Mouse (Mus musculus) olfactory bulb, adult 2 months (tissue): ENCODE results near the gene Spata31d1b. TPM values are rescaled to one million over a fixed set of nuclear protein-coding genes. Genes with fewer than 3 reads are reported as not detected.
"Not testable (repeated sequence)": the region's sequence is repeated elsewhere in the genome, so short reads cannot be mapped to it uniquely, and the experiment has no call there.

Experiments used
- H3K27ac ChIP-seq: fragments of 200-500 bp; 2 replicates; pipeline ENCODE4 v1.5.1; 2012; ENCODE audit warnings: low read depth, low read length; ENCODE audit not compliant: insufficient read depth
- H3K4me1 ChIP-seq: fragments of 200-500 bp; 2 replicates; pipeline ENCODE4 v1.6.1; 2012; ENCODE audit warnings: low read length; ENCODE audit not compliant: control insufficient read depth, insufficient read depth
- H3K4me3 ChIP-seq: fragments of 200-500 bp; 2 replicates; pipeline ENCODE4 v1.5.1; 2012; ENCODE audit warnings: mild to moderate bottlenecking, low read depth, low read length, moderate library complexity; ENCODE audit not compliant: insufficient read depth
- CTCF ChIP-seq: fragments of 200-500 bp; IDR thresholded peaks from 2 replicates; pipeline ENCODE4 v1.5.1; 2012; ENCODE audit warnings: low read depth, mild to moderate bottlenecking, low read length, moderate library complexity; ENCODE audit not compliant: insufficient read depth
- POLR2A ChIP-seq: fragments of 200-500 bp; IDR thresholded peaks from 2 replicates; pipeline ENCODE4 v1.6.1; 2012; ENCODE audit warnings: mild to moderate bottlenecking, low read depth, low read length, moderate library complexity; ENCODE audit not compliant: insufficient read depth
- WGBS: fragments of 180-500 bp; shearing (Covaris S2); methylation state at CpG from one replicate; pipeline ENCODE4 v1.1.7; 2018; 5-methylcytosine and 5-hydroxymethylcytosine counted together
- polyA plus RNA-seq: library from polyadenylated mRNA; stranded (reverse); fragments of >200 nt; gene quantifications from 2 replicates; pipeline ENCODE4 v1.2.4, GENCODE M21; 2012; ENCODE audit warnings: low replicate concordance; ENCODE audit not compliant: missing spikeins, insufficient read depth, insufficient read length

Spata31d1b gene
- polyA plus RNA-seq, 1 experiment, result not detected

DNA sequence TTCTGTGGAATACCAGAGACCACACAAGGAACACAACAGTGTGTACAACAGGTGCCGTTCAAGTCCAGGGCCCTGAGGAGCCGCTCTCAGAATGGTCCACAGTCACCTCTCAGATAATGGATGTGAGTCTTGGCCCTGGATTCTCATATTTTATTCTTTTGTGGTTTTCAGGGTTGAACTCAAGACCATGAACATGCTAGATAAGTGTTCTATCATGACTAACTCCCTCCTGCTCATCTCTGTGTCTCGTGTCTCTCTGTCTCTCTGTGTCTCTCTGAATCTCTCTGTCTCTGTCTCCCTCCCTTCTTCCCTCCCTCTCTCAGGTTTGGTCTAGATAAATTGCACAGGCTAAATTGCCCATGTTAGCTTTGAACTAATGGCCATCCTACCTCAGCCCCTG, 22.2 kb upstream of the Spata31d1b start:
- TF ChIP-seq CTCF (no peak), POLR2A (no peak)
- WGBS, result 94% methylated on average over 3 of the region's 3 CpGs
- Histone ChIP-seq H3K4me1 (no peaks in the 10 kb centered on the region), H3K27ac (no peak overlapping the region), H3K4me3 (no peak overlapping the region)

DNA sequence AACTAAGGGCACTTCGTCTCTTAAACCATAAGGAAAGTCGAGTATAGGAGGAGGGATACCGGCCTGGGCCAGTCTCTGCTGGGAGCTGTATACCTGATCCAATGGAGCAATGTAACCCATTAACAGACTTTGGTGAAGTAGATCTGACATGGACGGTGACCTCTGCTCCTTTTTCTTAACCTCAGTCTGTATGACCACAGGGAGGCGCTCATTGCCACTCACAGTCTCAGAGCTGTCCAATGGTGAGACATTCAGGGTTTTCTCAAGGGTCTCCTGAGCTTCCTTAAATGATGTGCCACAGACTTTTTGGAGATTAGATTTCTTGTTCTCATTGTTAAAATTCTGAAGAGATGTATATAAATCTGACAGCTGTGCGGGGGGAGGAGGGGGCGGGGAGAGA, 21.5 kb upstream of the Spata31d1b start:
- TF ChIP-seq CTCF (no peak), POLR2A (no peak)
- Histone ChIP-seq H3K4me3 (no peak overlapping the region), H3K4me1 (no peaks in the 10 kb centered on the region), H3K27ac (no peak overlapping the region)
- 83% methylated on average over 7 of the region's 7 CpGs for WGBS

DNA sequence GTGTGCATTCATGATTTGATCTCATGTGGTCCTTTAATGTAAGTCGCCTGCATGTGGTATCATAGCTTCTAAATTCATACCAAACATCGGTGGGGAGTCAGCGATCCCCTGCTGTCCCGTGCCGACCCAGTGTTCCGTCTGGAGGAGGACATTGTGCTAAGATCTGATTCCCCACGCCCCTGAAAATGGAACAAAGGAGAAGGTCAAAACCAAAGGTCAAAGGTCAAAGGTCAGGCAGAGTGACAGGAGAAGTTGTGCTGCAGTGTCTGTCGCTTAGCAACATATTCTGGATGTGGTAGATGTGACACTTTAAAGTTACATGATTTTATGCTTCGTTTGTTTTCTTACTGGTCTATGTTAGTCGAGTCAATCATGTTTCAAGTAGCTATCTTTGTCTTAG, 20.6 kb upstream of the Spata31d1b start:
- Histone ChIP-seq H3K4me1 (no peaks in the 10 kb centered on the region), H3K27ac (no peak overlapping the region), H3K4me3 (no peak overlapping the region)
- 55% methylated on average over 10 of the region's 10 CpGs for WGBS
- TF ChIP-seq CTCF (no peak), POLR2A (no peak)

DNA sequence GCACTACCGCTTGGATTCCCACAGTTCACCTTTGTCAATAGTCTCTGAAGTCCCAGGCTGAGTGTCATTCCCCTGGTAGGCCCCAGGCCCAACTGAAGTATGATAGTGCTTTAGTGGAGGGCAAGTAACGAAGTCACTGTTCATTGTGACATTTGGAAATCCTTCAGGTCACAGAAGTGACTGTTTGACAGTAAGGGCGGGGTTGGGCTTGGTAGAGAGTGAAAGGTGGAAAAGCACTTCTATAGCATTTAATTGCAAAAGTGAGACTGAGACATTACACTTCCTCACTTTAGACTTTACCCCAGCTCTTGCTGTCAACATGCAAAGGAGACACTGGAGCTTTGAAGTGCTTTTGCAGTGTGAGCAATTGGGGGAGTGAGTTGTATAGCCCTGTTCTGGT, 18.1 kb upstream of the Spata31d1b start, which contains the start of gene 4921517D22Rik:
Gene 4921517D22Rik, minus strand, starts transcription at position 101 of the 400 bp plus-strand sequence.
- TF ChIP-seq CTCF, result no peak
- TF ChIP-seq POLR2A, result no peak
- WGBS, result 94% methylated on average over 3 of the region's 3 CpGs

DNA sequence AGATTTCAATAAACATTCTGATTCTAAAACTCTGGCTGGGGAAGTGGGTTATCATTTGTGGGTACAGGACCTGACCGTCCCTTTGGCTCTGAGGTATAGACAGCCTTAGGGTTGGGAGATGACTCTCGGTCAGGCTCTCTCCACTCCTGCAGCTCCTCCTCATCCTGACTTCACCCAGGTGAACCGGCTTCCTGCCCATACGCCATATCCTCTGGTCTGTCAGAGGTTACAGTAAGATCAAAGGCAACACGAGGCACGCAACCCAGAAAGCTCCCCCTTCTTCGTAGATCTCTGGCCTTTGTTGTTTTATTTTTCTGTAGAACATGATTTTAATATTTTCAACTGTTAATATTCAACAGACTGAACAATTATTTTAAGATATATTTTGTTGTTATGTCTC, 16.3 kb upstream of the Spata31d1b start:
- 95% methylated on average over 7 of the region's 7 CpGs for WGBS
- Histone ChIP-seq H3K27ac (no peak overlapping the region), H3K4me1 (no peaks in the 10 kb centered on the region), H3K4me3 (no peak overlapping the region)
- no peak for TF ChIP-seq CTCF
- TF ChIP-seq POLR2A, result no peak

More for the DNA sequence above, 18.1 kb upstream of the Spata31d1b start, which contains the start of gene 4921517D22Rik:
- no peaks in the 10 kb centered on the region for H3K4me1 ChIP-seq
- no peak within 1 kb of the TSS for H3K4me3 ChIP-seq
- no peak within 1 kb of the TSS for H3K27ac ChIP-seq

DNA sequence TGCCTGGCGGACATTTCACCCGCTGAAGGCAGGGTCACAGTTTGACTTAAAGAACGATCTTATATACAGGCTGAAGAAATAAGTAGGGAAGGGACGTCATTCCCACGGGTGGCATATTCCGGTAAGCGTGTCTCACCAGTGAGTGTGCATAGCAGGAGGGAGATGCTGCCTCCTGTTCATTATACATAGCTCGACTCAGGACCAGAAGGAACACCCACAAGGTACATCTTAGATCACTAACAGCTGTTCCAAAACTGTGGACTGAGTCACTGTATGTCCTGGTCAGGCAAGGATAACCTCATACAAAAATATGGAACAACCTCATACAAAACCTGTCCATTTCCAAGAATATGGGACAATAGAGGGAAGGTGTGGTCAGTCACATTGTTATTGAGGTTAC, 13.0 kb upstream of the Spata31d1b start:
- 85% methylated on average over 8 of the region's 8 CpGs for whole genome bisulfite sequencing
- Histone ChIP-seq H3K4me3 (no peak overlapping the region), H3K27ac (no peak overlapping the region), H3K4me1 (no peaks in the 10 kb centered on the region)
- TF ChIP-seq CTCF, result no peak
- TF ChIP-seq POLR2A, result no peak

DNA sequence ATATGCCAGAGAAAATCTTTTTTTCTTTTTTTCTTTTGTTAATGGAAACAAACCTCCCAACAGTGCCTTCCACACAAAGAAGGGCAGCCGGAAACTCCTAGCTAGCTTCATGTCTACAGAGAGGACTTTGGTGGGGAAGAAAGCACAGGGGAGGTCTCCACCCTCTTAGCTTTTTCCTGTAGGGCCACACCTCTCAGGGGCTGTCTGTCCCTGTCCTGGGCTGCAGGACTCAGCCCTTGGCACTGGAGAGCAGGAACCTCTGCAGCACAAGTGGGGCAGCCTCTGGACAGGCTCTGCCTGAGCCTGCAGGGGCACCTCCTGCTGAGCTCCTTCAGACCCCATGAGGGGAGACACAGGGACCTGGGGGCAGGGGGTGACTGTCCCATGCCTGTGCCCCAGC, 11.9 kb upstream of the Spata31d1b start:
- not testable (repeated sequence) for H3K27ac ChIP-seq, H3K4me3 ChIP-seq, H3K4me1 ChIP-seq
- WGBS, result 71% methylated on average over 1 of the region's 1 CpGs

DNA sequence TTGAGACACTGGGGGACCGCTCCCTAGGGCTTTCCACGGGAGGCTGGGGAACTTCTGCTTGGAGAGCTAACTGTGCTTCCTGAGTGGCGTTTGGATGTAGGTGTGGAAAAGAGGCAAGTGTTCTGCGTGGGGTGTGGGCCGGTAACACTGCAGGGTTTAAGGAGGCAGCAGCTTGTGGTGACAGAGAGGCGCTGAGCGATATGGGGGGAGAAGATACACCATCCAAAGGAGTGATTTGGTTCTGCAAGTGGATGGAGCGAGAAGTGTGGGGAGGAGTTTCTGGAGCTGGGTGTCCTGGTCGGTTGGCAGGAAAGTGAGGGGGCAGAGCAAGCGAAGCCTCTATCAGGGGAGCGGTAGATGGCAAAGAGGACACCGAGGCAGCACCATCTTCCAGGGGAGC, 8.6 kb upstream of the Spata31d1b start:
- TF ChIP-seq CTCF (no peak), POLR2A (no peak)
- 69% methylated on average over 12 of the region's 12 CpGs for WGBS

DNA sequence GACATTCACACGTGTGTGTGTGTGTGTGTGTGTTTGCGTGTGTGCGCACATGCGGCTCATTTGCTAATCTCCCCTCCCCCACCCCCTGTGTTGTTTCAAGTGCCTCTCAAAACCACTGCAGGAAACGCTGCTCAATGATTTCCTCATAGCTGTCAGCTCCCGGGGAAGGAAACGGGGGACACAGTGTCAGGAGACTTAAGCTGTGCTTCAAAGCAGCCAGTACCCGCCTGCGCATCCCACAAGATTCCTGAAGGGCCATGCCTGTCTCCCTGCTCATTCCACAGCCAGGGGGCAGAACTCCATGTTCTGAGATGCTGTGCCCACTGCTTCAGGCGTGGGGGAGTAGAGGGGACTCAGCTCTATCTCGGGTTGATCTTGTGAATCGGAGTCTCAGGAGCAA, 7.5 kb upstream of the Spata31d1b start:
- Histone ChIP-seq H3K4me3 (no peak overlapping the region), H3K4me1 (no peaks in the 10 kb centered on the region), H3K27ac (no peak overlapping the region)
- WGBS, result 56% methylated on average over 12 of the region's 12 CpGs
- TF ChIP-seq POLR2A, result no peak
- no peak for TF ChIP-seq CTCF

More for the DNA sequence above, 8.6 kb upstream of the Spata31d1b start:
- H3K27ac ChIP-seq, result no peak overlapping the region
- no peaks in the 10 kb centered on the region for H3K4me1 ChIP-seq
- H3K4me3 ChIP-seq, result no peak overlapping the region

DNA sequence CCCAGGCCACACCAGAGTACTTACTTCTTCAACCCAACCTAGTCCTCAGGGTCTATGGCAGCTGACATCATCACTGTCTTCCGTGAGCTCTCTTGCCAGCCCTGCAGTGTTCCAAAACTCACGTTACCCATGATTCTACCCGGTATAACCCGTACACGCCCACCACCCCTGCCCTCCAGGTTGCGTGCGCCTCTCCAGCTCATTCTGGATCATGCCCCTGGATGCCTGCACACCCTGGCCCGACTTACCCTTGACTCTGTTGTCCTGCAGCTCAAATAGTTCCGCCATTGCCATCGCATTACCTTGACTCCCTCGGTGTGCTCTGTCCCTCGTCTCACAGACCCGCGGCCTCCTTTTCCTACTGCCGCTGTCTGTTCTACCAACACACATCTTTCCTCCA, 1.9 kb upstream of the Spata31d1b start, which contains the start of gene Spata31d1a:
Gene Spata31d1a, minus strand, starts transcription at position 101 of the 400 bp plus-strand sequence.
- Histone ChIP-seq H3K4me1 (no peaks in the 10 kb centered on the region), H3K27ac (no peak within 1 kb of the TSS), H3K4me3 (no peak within 1 kb of the TSS)
- WGBS, result 92% methylated on average over 15 of the region's 15 CpGs
- 0 out of 2 replicates have a peak, but pooled peaks have one; percentile 8 for TF ChIP-seq CTCF
- TF ChIP-seq POLR2A, result no peak
